Mouse (Mus musculus): Measurements from ENCODE around the gene Krtap29-1.

DNA sequence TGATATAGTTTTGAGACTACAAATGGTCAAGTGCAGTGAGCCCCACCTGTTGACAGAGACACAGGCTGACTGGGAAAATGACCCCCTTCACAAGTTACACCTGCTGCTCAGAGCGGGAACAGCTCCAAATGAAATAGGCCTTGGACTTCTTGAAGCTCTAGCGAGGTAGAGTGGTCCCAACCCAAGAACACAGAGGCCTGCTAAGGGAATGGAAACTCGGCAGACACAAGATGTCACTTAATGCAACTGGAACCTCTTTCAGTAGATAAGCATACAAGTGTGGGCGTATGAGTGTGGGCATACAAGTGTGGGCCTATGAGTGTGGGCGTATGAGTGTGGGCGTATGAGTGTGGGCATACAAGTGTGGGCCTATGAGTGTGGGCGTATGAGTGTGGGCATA is 20.2 kb upstream of the Krtap29-1 start:
- no peak for TF ChIP-seq POLR2A (IDR thresholded peaks at IDR 0.05; ENCODE audit: control insufficient read depth, low read depth, low read length)
- no peak for TF ChIP-seq CTCF (IDR thresholded peaks at IDR 0.05; ENCODE audit: control insufficient read depth, insufficient read depth, insufficient replicate concordance, low read depth, low read length)
